Mouse (Mus musculus) megakaryocyte, embryonic 14.5 days (primary cell): ENCODE measurements around the gene Pym1. TPM values are rescaled to one million over a fixed set of nuclear protein-coding genes. Genes with fewer than 3 reads are reported as not detected.
A peak's percentile ranks its signal among the peaks of the same experiment; 100 is the strongest.

Source experiments
- H3K27me3 ChIP-seq: replicated peaks from 2 replicates; pipeline ENCODE3; 2012; ENCODE audit warnings: inconsistent platforms
- H3K36me3 ChIP-seq: replicated peaks from 2 replicates; pipeline ENCODE3; 2012; ENCODE audit warnings: low read length, inconsistent platforms, mixed read lengths
- H3K4me1 ChIP-seq: 2 replicates; pipeline ENCODE4 v1.6.1; 2012; ENCODE audit warnings: inconsistent platforms
- H3K4me3 ChIP-seq: replicated peaks from 2 replicates; pipeline ENCODE3; 2012; ENCODE audit warnings: moderate library complexity, mild to moderate bottlenecking, inconsistent platforms
- H3K9me3 ChIP-seq: 2 replicates; pipeline ENCODE4 v1.6.1; 2012; ENCODE audit warnings: inconsistent platforms
- FLI1 ChIP-seq: IDR thresholded peaks from 2 replicates; pipeline ENCODE4 v1.6.1; 2012; ENCODE audit warnings: low read length, inconsistent platforms, mixed read lengths
- GATA1 ChIP-seq: IDR thresholded peaks from 3 replicates; pipeline ENCODE4 v1.6.1; 2012; ENCODE audit warnings: mixed read lengths, low read length, inconsistent platforms, borderline replicate concordance
- polyA plus RNA-seq: library from polyadenylated mRNA; stranded (reverse); fragments of >175 nt; gene quantifications from 2 replicates; pipeline ENCODE4 v1.2.3, GENCODE M21; 2012; ENCODE audit warnings: low replicate concordance; ENCODE audit not compliant: insufficient read depth

Pym1 gene
- polyA plus RNA-seq, 1 experiment = 134 TPM

GRCm38 (mm10) chr10:128746972-128747645 lies 580 bp upstream of the Pym1 start:
- Histone ChIP-seq H3K4me1 (peaks cover 80% of the 10 kb centered on the region), H3K27me3 (no peaks in the 10 kb centered on the region), H3K36me3 (peaks cover 13% of the 10 kb centered on the region), H3K9me3 (no peaks in the 10 kb centered on the region), H3K4me3 (peak overlapping the region; percentile 97)
- no peak for TF ChIP-seq GATA1

GRCm38 (mm10) chr10:128748252-128748864 lies 669 bp downstream of the Pym1 start:
- H3K36me3 ChIP-seq = peaks cover 25% of the 10 kb centered on the region
- TF ChIP-seq FLI1 (peak; percentile 84; the same call in 1 of the 2 replicates), GATA1 (no peak)
- peaks cover 69% of the 10 kb centered on the region for H3K4me1 ChIP-seq
- peak overlapping the region; percentile 97 for H3K4me3 ChIP-seq
- no peaks in the 10 kb centered on the region for H3K27me3 ChIP-seq
- no peaks in the 10 kb centered on the region for H3K9me3 ChIP-seq

- Histone ChIP-seq H3K27me3 (no peaks in the 10 kb centered on the region), H3K36me3 (peaks cover 14% of the 10 kb centered on the region), H3K4me3 (no peak overlapping the region), H3K9me3 (peaks cover 4% of the 10 kb centered on the region; the same call in 1 of the 2 replicates), H3K4me1 (peaks cover 14% of the 10 kb centered on the region)
- TF ChIP-seq FLI1 (no peak), GATA1 (no peak)
Measured at GRCm38 (mm10) chr10:128772895-128773294, 25.2 kb downstream of the Pym1 start.

DNA sequence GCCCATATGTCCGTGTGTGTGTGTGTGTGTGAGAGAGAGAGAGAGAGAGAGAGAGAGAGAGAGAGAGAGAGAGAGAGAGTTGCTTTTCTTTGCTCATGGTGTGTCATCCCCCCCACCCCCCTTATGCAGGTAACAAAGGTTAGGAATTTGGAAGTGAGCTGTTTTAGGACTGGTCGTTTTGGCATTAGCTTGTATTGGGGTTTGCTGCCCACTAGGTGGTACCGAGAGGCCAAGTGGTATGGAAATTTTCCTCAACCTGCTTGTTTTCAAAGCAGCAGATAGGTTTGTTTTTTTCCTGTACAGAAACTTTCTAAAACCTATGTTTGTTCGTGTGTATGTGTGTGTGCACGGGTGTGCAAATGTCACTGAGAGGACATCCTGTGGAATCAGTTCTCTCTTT lies 26.0 kb downstream of the Pym1 start:
- TF ChIP-seq GATA1 (no peak), FLI1 (no peak)
- Histone ChIP-seq H3K4me1 (peaks cover 20% of the 10 kb centered on the region), H3K27me3 (no peaks in the 10 kb centered on the region), H3K36me3 (peaks cover 9% of the 10 kb centered on the region), H3K4me3 (no peak overlapping the region), H3K9me3 (peaks cover 4% of the 10 kb centered on the region; the same call in 1 of the 2 replicates)

- Histone ChIP-seq H3K4me1 (peaks cover 47% of the 10 kb centered on the region), H3K36me3 (no peaks in the 10 kb centered on the region), H3K9me3 (peaks cover 18% of the 10 kb centered on the region), H3K27me3 (no peaks in the 10 kb centered on the region), H3K4me3 (no peak overlapping the region)
- TF ChIP-seq GATA1 (no peak), FLI1 (no peak)
Measured at GRCm38 (mm10) chr10:128778441-128778840, 30.8 kb downstream of the Pym1 start.

- Histone ChIP-seq H3K9me3 (peaks cover 26% of the 10 kb centered on the region), H3K4me3 (peak overlapping the region; percentile 83), H3K4me1 (peaks cover 42% of the 10 kb centered on the region), H3K36me3 (no peaks in the 10 kb centered on the region), H3K27me3 (no peaks in the 10 kb centered on the region)
- TF ChIP-seq GATA1 (no peak), FLI1 (no peak)
Measured at GRCm38 (mm10) chr10:128779011-128779795, 31.5 kb downstream of the Pym1 start.

- Histone ChIP-seq H3K9me3 (peaks cover 32% of the 10 kb centered on the region), H3K4me1 (peaks cover 42% of the 10 kb centered on the region), H3K4me3 (peak overlapping the region; percentile 68), H3K27me3 (no peaks in the 10 kb centered on the region), H3K36me3 (no peaks in the 10 kb centered on the region)
- TF ChIP-seq FLI1 = no peak
- TF ChIP-seq GATA1 = no peak
Measured at GRCm38 (mm10) chr10:128780200-128780599, 32.5 kb downstream of the Pym1 start.

- TF ChIP-seq FLI1 (no peak), GATA1 (no peak)
- Histone ChIP-seq H3K9me3 (no peaks in the 10 kb centered on the region), H3K36me3 (peaks cover 22% of the 10 kb centered on the region), H3K4me1 (peaks cover 51% of the 10 kb centered on the region), H3K4me3 (peak within 1 kb of the TSS; percentile 83), H3K27me3 (peaks cover 2% of the 10 kb centered on the region)
Measured at GRCm38 (mm10) chr10:128790398-128791124, 42.9 kb downstream of the Pym1 start, which contains the start of gene Mmp19. Mmp19 (plus strand) TSS chr10:128790910.

- Histone ChIP-seq H3K4me3 (peak overlapping the region; percentile 12), H3K9me3 (no peaks in the 10 kb centered on the region), H3K27me3 (peaks cover 2% of the 10 kb centered on the region), H3K4me1 (peaks cover 57% of the 10 kb centered on the region), H3K36me3 (peaks cover 31% of the 10 kb centered on the region)
- no peak for TF ChIP-seq FLI1
- no peak for TF ChIP-seq GATA1
Measured at GRCm38 (mm10) chr10:128792041-128792440, 44.4 kb downstream of the Pym1 start.
